In the genomic region with DNA sequence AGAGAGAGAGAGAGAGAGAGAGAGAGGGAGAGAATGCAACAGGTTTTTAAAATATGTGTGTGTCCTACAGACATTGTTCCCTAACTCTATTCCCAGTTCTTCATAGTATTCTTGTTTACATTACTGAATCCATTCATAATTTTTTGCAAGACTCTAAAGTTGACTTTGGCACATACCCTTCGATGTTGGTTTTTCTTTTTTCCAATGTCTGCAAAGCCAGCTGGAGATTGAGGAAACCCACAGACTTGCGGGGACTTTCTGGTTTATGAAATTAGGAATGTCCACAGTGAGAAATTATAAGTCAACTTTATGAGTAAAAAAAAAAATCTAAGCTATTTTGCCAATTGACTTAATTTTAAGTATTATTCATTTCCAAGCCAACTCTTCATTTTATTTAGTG, we compare ENCODE assay signal across 13 mouse cellular contexts.
"Had no signal": no experiment of that assay in that cellular context is flagged by ENCODE, and none has a peak within 500 bp of the region (broad histone marks: within the 10 kb centered on the region; RNA-seq: fewer than 3 reads in every experiment).

No protein-coding gene starts in this region.

- DNase-seq: lung, adult 18-20 months; lung, embryonic 14.5 days; lung, postnatal 10 days; lung, postnatal 4 days; midbrain, embryonic 14.5 days; retina, postnatal 1 day; right cerebral cortex, adult 18-20 months; right cerebral cortex, postnatal 25 days; right cerebral cortex, postnatal 4 days; spleen, adult 18-20 months; thymus, adult 18-20 months; thymus, postnatal 14 days; thymus, postnatal 36 days had no signal
